Mouse (Mus musculus): Measurements from ENCODE around the gene Cib2. TPM values are rescaled to one million over a fixed set of nuclear protein-coding genes. Genes with fewer than 3 reads are reported as not detected.

Cib2 gene
- total RNA-seq, 2 experiments from 2014 or later, result 18.7 to 19.6 TPM

- no peak overlapping the region for H3K27ac ChIP-seq
- no peak for TF ChIP-seq CTCF (conservative IDR thresholded peaks at IDR 0.05)
- DNase-seq (ENCODE audit: low spot score in 2 of 2), result no peak
- H3K4me3 ChIP-seq, result no peak overlapping the region
Observed at GRCm38 (mm10) chr9:54538244-54538643, 21.8 kb downstream of the Cib2 start.

- Histone ChIP-seq H3K27ac (peak overlapping the region; percentile 71), H3K4me3 (no peak overlapping the region)
- DNase-seq (ENCODE audit: low spot score in 2 of 2), result no peak
- TF ChIP-seq CTCF (conservative IDR thresholded peaks at IDR 0.05), result no peak
Observed at GRCm38 (mm10) chr9:54537480-54537879, 22.5 kb downstream of the Cib2 start.

GRCm38 (mm10) chr9:54537030-54537429 is 23.0 kb downstream of the Cib2 start:
- TF ChIP-seq CTCF (conservative IDR thresholded peaks at IDR 0.05), result no peak
- peak overlapping the region; percentile 71 for H3K27ac ChIP-seq
- peak; percentile 74 to 80 for DNase-seq (ENCODE audit: low spot score in 2 of 2)
- H3K4me3 ChIP-seq, result no peak overlapping the region

- no peak overlapping the region for H3K4me3 ChIP-seq
- H3K27ac ChIP-seq, result peak overlapping the region; percentile 62
- no peak for TF ChIP-seq CTCF (conservative IDR thresholded peaks at IDR 0.05)
- DNase-seq (ENCODE audit: low spot score in 2 of 2), result no peak
Observed at GRCm38 (mm10) chr9:54536236-54536635, 23.8 kb downstream of the Cib2 start.

GRCm38 (mm10) chr9:54533975-54534374 is 26.0 kb downstream of the Cib2 start:
- Histone ChIP-seq H3K27ac (peak overlapping the region; percentile 88), H3K4me3 (no peak overlapping the region)
- TF ChIP-seq CTCF (conservative IDR thresholded peaks at IDR 0.05), result no peak
- peak; percentile 84 to 87 for DNase-seq (ENCODE audit: low spot score in 2 of 2)

- no peak for DNase-seq (ENCODE audit: low spot score in 2 of 2)
- Histone ChIP-seq H3K4me3 (no peak overlapping the region), H3K27ac (peak overlapping the region; percentile 48)
- TF ChIP-seq CTCF (conservative IDR thresholded peaks at IDR 0.05), result no peak
Observed at GRCm38 (mm10) chr9:54532926-54533325, 27.1 kb downstream of the Cib2 start.

GRCm38 (mm10) chr9:54531421-54531820 is 28.6 kb downstream of the Cib2 start:
- TF ChIP-seq CTCF (conservative IDR thresholded peaks at IDR 0.05), result no peak
- DNase-seq (ENCODE audit: low spot score in 2 of 2), result no peak
- H3K4me3 ChIP-seq, result no peak overlapping the region
- H3K27ac ChIP-seq, result no peak overlapping the region

- no peak overlapping the region for H3K27ac ChIP-seq
- TF ChIP-seq CTCF (conservative IDR thresholded peaks at IDR 0.05), result no peak
- H3K4me3 ChIP-seq, result no peak overlapping the region
- DNase-seq (ENCODE audit: low spot score in 2 of 2), result no peak
Observed at GRCm38 (mm10) chr9:54530836-54531235, 29.2 kb downstream of the Cib2 start.

GRCm38 (mm10) chr9:54529950-54530349 is 30.1 kb downstream of the Cib2 start:
- Histone ChIP-seq H3K4me3 (no peak overlapping the region), H3K27ac (no peak overlapping the region)
- TF ChIP-seq CTCF (conservative IDR thresholded peaks at IDR 0.05), result no peak
- no peak for DNase-seq (ENCODE audit: low spot score in 2 of 2)

- no peak overlapping the region for H3K27ac ChIP-seq
- DNase-seq (ENCODE audit: low spot score in 2 of 2), result no peak
- peak; percentile 72 for TF ChIP-seq CTCF (conservative IDR thresholded peaks at IDR 0.05)
- H3K4me3 ChIP-seq, result no peak overlapping the region
Observed at GRCm38 (mm10) chr9:54527694-54528093, 32.3 kb downstream of the Cib2 start.

- Histone ChIP-seq H3K27ac (no peak overlapping the region), H3K4me3 (no peak overlapping the region)
- TF ChIP-seq CTCF (conservative IDR thresholded peaks at IDR 0.05), result no peak
- DNase-seq (ENCODE audit: low spot score in 2 of 2), result no peak
Observed at GRCm38 (mm10) chr9:54520286-54520685, 39.7 kb downstream of the Cib2 start.

GRCm38 (mm10) chr9:54518921-54519320 is 41.1 kb downstream of the Cib2 start:
- TF ChIP-seq CTCF (conservative IDR thresholded peaks at IDR 0.05), result no peak
- Histone ChIP-seq H3K27ac (peak overlapping the region; percentile 79), H3K4me3 (no peak overlapping the region)
- peak in 1 of 2 experiments; percentile 39 for DNase-seq (ENCODE audit: low spot score in 2 of 2)

GRCm38 (mm10) chr9:54515991-54516390 is 44.0 kb downstream of the Cib2 start:
- no peak for TF ChIP-seq CTCF (conservative IDR thresholded peaks at IDR 0.05)
- H3K4me3 ChIP-seq, result no peak overlapping the region
- H3K27ac ChIP-seq, result no peak overlapping the region
- DNase-seq (ENCODE audit: low spot score in 2 of 2), result no peak

- Histone ChIP-seq H3K4me3 (no peak overlapping the region), H3K27ac (no peak overlapping the region)
- no peak for DNase-seq (ENCODE audit: low spot score in 2 of 2)
- no peak for TF ChIP-seq CTCF (conservative IDR thresholded peaks at IDR 0.05)
Observed at GRCm38 (mm10) chr9:54502873-54503272, 57.1 kb downstream of the Cib2 start.

- Histone ChIP-seq H3K27ac (peak overlapping the region; percentile 78), H3K4me3 (peak overlapping the region; percentile 65)
- TF ChIP-seq CTCF (conservative IDR thresholded peaks at IDR 0.05), result no peak
- no peak for DNase-seq (ENCODE audit: low spot score in 2 of 2)
Observed at GRCm38 (mm10) chr9:54502111-54502495, 57.9 kb downstream of the Cib2 start.

Measured in layer of hippocampus, adult 2 months (tissue).